Mouse (Mus musculus) 3134 (cell line): ENCODE results near the gene Il2ra.
"Not testable (repeated sequence)": the region's sequence is repeated elsewhere in the genome, so short reads cannot be mapped to it uniquely, and the experiment has no call there.

Experiments used
- DNase-seq: peaks from one replicate; pipeline ENCODE4 v3.0.0-alpha.2; 2011; ENCODE audit warnings: low spot score; ENCODE audit not compliant: insufficient read length; ENCODE audit errors: extremely low read depth

Gene Il2ra

DNA sequence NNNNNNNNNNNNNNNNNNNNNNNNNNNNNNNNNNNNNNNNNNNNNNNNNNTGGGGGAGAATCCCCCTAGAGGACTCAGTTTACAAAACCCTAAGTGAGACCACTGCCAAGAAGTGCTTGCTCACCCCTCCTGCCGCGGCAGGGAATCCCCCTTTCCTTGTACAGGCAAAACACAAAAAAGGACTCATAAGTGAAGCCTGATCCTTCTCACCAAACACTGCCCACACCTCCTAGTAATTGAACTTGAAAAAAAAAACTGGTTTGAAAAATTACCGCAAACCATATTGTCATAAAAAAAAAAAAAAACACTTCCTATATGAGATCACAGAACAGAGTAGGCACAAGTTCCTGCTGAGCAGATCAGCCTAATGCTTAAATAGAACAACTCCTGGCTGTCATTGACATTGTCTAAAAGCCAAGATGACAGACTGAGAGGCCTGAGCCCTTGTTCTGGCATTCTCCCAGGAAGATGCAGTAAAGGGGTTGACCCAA lies at the start of gene Il2ra:
Gene Il2ra, plus strand, starts transcription at position 357 of the 491 bp plus-strand sequence.
- no peak for DNase-seq

DNA sequence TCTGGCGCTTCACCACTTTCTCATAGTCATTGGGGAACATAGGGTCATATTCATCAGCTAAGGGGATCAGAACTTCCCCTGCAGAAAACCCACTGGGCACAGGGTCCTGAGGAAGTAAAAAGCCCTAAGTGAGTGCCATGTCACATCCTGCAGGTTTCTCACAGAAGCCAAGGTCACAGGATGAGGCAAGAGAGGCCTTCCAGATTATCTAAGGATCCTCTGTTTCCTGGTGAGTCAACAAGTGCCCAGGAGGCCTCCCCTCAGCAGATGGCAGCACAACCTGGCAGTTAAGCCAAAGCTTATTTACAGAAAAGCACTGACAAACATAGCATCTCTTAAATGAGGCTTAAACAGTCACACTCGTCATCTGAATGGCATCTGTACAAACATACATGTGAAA lies 45.9 kb upstream of the Il2ra start:
- no peak for DNase-seq

GRCm38 (mm10) chr2:11597906-11598305 lies 44.7 kb upstream of the Il2ra start:
- no peak for DNase-seq

DNA sequence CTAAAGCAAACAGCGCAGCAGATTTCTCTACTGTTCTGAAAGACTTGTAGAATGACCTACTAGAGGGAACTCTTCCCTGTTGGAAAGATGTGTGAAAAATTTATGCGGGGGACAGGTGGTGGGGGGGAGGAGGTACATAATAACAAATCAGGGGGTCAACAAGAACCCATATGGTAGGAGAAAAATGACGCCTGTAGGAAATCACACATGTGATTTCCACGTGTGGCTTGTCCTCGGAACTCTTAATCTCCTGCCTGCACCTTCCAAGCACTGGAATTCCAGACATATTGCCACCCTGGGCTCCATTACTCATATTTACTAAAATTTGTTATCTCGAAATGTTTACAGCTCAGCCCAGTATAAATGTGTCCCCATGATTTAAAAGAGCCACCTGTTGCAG lies 40.8 kb upstream of the Il2ra start:
- DNase-seq, result no peak

- peak; percentile 89 for DNase-seq
Observed at GRCm38 (mm10) chr2:11602506-11603489, 39.8 kb upstream of the Il2ra start.

- DNase-seq, result no peak
Observed at GRCm38 (mm10) chr2:11604053-11604452, 38.6 kb upstream of the Il2ra start, which contains the start of gene Rbm17. TSS of gene Rbm17 (minus strand) at chr2:11604153.

DNA sequence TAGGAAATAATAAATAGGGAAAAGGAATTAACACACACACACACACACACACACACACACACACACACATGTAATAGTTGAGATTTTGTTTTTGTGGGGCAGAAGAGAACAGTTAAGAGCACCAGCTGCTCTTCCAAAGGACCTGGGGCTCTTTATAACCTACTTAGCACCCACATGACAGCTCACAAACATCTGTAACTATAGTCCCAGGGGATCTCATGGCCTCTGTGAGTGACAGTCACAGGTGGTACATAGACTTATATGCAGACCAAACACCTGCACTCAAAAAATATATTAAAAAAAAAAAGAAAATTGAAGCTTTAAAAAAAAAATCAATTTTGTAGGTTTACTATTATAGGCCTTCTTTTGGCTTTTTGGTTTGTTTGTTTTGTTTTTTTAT lies 37.7 kb upstream of the Il2ra start:
- no peak for DNase-seq

GRCm38 (mm10) chr2:11606718-11607117 lies 35.9 kb upstream of the Il2ra start:
- DNase-seq, result not testable (repeated sequence)

DNA sequence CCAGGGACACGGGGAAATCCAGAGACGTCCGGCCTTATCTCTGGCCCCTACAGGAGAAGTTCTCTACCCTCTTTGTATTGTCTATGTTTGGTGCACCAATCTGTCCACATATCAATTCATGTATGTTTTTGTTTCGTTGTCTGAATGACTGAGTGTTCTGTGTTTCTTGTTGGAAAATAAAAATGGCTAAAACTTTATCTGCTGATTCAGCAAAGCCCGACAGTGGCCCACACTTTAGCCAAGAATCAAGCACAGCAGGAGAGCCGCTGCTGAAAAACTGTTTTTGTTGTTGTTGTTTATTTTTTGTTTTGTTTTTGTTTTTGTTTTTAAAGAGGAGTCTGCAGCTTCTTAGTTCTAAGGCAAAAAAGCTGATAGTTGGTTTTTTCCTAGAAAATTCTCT lies 29.7 kb upstream of the Il2ra start:
- not testable (repeated sequence) for DNase-seq

- no peak for DNase-seq
Observed at GRCm38 (mm10) chr2:11616846-11617245, 25.8 kb upstream of the Il2ra start.

DNA sequence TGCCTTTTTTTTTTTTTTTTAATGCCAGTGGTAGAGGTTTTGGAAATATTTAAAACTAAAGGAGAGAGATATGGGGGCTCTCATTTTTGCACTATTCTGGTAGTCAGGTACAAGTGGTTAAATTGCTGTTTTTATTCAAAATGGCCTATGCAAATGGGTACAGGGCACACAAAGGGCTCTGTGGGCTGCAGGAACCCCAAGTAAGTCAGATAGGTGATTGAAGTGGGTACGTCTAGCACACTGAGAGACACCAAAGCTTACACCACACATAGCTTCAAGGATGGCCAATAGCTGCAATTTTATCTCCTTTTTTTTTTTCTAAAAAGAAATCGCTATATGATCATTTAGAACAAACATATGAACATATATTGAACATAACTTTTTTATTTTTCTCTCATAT lies 23.0 kb upstream of the Il2ra start:
- no peak for DNase-seq

- DNase-seq, result no peak
Observed at GRCm38 (mm10) chr2:11623173-11623572, 19.4 kb upstream of the Il2ra start.

DNA sequence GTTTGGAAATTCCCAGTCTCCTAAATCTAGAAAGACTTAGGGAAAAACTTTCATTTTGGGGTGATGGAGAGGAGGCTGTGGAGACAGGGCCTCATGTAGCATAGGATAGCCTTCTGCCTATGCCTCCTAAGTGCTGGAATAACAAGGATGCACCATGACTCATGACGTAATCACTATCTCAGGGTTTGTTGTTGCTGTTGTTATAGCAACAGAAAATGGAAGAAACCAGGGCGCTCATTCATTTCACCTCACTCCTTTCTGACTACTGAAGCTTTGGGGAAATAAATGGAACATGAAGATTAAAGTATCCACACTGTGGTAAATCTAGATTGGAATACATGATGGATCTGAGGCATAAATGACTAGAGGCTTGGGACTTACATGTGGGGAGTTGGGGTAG lies 18.9 kb upstream of the Il2ra start:
- no peak for DNase-seq

GRCm38 (mm10) chr2:11625890-11626289 lies 16.7 kb upstream of the Il2ra start, which contains the start of gene Gm17490:
TSS of gene Gm17490 (minus strand) at chr2:11626264.
- DNase-seq, result no peak

DNA sequence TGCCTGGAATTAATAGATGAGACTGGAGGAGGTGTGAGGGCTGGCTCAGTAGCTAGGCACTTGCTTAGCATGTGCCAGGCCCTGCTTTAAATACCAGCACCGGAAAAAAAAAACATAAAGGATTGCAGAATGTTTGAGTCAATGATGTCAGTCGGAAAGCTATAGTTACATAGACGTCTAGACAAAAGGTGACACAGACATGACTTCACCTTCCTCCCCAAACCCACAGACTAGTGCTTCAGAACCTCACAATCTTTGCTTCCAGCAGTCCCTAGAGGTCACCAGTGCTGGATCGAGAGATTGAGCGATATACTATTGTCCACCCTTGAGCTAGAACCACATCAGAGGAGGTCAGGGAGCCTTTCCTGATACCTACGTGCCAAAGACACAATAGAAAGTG lies 7.6 kb upstream of the Il2ra start:
- no peak for DNase-seq

DNA sequence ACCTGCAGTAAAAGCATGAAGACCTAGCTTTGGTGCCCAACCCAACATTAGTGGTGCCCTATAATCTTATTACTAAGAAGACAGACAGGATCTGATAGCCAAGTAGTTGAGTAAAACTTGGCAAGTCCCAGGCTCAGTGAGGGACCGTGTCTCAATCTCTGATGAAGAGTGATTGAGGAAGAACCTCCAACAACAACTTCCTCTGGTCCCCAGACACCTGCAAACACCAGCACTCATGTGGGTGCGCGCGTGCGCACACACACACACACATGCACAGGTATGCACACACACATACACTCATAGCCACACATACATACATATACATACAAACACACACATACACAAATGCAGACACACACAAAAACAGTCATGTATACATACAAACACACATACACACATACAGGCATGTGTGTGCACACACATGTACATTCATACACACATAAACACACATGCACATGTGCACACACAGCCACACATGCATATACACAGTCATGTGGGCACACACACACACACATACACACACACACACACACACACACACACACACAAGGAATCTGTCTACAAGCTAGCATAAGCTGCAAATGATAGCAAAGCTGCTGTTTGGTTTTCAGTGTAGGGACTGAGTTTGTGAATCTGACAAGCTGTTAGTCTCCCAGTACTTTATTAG lies 7.0 kb upstream of the Il2ra start:
- DNase-seq, result no peak

DNA sequence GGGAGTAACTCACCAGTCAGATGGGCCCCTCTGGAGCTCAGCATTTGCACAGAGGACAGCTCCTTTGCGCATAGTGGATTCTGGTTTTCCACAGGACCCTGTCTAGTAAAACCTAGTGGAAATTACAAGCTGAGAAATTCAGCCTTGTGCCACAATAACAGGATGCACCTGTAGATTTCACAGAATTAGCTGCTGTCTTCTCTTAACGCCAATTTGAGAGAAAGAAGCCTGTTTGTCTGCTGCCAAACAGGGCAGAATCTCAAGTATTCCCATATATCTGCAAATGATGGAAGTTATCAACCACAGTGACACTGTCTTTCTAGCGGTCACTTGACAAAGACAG lies 6.5 kb upstream of the Il2ra start:
- no peak for DNase-seq

DNA sequence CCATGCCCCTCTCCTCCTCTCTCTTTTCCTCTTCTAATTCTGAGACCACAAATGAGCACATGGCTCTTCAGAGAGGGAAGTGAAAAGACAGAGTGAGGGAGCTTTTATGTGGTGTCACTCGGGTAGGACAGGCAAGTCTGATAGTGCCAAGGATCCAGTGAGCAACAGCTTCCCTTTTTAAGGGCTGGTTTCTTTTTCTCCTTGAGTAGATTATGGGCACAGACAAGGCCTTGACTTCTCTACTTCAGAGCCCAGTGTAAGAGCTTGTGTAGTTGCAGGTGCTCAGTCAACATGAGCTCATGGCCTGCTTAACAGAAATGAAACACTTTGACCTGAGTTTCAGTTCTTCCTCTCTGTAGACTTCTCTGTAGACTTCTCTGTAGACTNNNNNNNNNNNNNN lies 5.5 kb upstream of the Il2ra start:
- no peak for DNase-seq

GRCm38 (mm10) chr2:11644057-11644456 lies 1.4 kb downstream of the Il2ra start:
- DNase-seq, result no peak

DNA sequence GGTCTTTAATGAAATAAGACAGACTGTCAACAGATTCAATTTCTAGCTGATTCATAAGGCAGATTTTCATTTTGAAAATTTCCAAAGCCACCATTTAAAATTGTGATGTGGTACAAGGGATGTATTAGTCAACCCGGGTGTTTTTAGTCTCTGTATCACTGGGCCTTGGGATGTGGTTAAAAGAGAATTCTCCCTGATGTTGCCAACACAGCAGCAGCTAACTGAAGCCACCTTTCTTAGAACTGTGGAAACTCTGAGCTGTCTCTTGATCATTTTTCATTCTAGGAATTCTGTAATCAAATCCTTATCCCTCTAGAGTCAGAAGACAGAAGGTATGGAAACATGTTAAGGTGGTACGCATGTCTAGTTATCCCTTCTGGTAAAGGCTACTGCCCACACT lies 2.7 kb downstream of the Il2ra start:
- no peak for DNase-seq

- DNase-seq, result no peak
Observed at GRCm38 (mm10) chr2:11651476-11651875, 8.9 kb downstream of the Il2ra start.

GRCm38 (mm10) chr2:11652196-11652595 lies 9.6 kb downstream of the Il2ra start:
- no peak for DNase-seq
